Mouse (Mus musculus): Measurements from ENCODE around the gene Fchsd2.

DNA sequence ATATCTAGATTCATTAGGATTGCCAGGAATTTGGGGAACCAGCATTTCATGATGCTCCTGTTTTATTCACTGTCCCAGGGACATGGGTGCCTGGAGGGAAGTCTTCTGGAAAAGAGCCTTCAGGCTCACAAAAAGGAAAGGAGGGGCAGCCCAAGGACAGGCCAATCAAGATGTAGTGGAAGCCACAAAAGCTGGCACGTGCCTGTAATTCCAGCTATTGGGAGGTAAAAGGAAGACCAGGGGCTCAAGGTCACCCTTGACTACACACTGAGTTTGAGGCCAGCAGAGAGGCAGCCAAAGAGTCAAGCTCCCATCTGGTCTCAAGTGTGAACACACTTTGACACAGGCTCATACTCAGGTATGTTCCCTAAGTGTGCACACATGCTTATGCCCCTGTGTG is 202.8 kb downstream of the Fchsd2 start:
- no peak for TF ChIP-seq CTCF (IDR thresholded peaks at IDR 0.05; ENCODE audit: low read depth, low read length)
- no peak for TF ChIP-seq POLR2A (IDR thresholded peaks at IDR 0.05; ENCODE audit: extremely low read depth, insufficient read depth, low read length)
